Mouse (Mus musculus) thymus, adult 2 months (tissue): ENCODE measurements around the gene Cep104. TPM values are rescaled to one million over a fixed set of nuclear protein-coding genes. Genes with fewer than 3 reads are reported as not detected.

Experiments used
- DNase-seq: peaks from one replicate; pipeline ENCODE4 v3.0.0; 2021
- H3K27ac ChIP-seq: fragments of 200-500 bp; 2 replicates; pipeline ENCODE4 v1.5.1; 2012; ENCODE audit warnings: low read length, control low read depth; ENCODE audit not compliant: control insufficient read depth, insufficient read depth
- H3K27me3 ChIP-seq: fragments of 200-500 bp; 2 replicates; pipeline ENCODE4 v1.6.1; 2012; ENCODE audit warnings: mild to moderate bottlenecking, low read length, moderate library complexity, mixed read lengths; ENCODE audit not compliant: control insufficient read depth, insufficient read depth
- H3K36me3 ChIP-seq: fragments of 200-500 bp; 2 replicates; pipeline ENCODE4 v1.6.1; 2012; ENCODE audit warnings: mild to moderate bottlenecking, low read length, moderate library complexity; ENCODE audit not compliant: control insufficient read depth, insufficient read depth
- H3K4me1 ChIP-seq: fragments of 200-500 bp; replicated peaks from 2 replicates; pipeline ENCODE4 v1.6.1; 2012; ENCODE audit warnings: low read length; ENCODE audit not compliant: control insufficient read depth, insufficient read depth
- H3K4me3 ChIP-seq: fragments of 200-500 bp; 2 replicates; pipeline ENCODE4 v1.5.1; 2012; ENCODE audit warnings: mild to moderate bottlenecking, low read length, control low read depth, moderate library complexity; ENCODE audit not compliant: control insufficient read depth, insufficient read depth
- CTCF ChIP-seq: fragments of 200-500 bp; IDR thresholded peaks from 2 replicates; pipeline ENCODE4 v1.5.1; 2012; ENCODE audit warnings: mild to moderate bottlenecking, control low read depth, low read length, moderate library complexity, borderline replicate concordance; ENCODE audit not compliant: control insufficient read depth, poor library complexity, insufficient read depth; ENCODE audit errors: extremely low read depth
- POLR2A ChIP-seq: fragments of 200-500 bp; IDR thresholded peaks from 2 replicates; pipeline ENCODE4 v1.6.1; 2012; ENCODE audit warnings: mild to moderate bottlenecking, low read length, control low read depth, moderate library complexity; ENCODE audit not compliant: control insufficient read depth, poor library complexity, insufficient read depth; ENCODE audit errors: extremely low read depth
- WGBS: fragments of 180-500 bp; shearing (Covaris S2); methylation state at CpG from one replicate; pipeline ENCODE4 v1.1.7; 2018; 5-methylcytosine and 5-hydroxymethylcytosine counted together
- polyA plus RNA-seq: library from polyadenylated mRNA; depleted of rRNA; stranded (reverse); fragments of >200 nt; gene quantifications from 2 replicates; pipeline ENCODE4 v1.2.3, GENCODE M21; 2012

Gene Cep104
- polyA plus RNA-seq, 1 experiment = 24.5 TPM

GRCm38 (mm10) chr4:153979243-153979642 is 4.2 kb downstream of the Cep104 start:
- 23% methylated on average over 10 of the region's 10 CpGs for WGBS
- H3K4me1 ChIP-seq = peaks cover 6% of the 10 kb centered on the region
- no peaks in the 10 kb centered on the region for H3K27me3 ChIP-seq
- peaks cover 4% of the 10 kb centered on the region; the same call in 1 of the 2 replicates for H3K36me3 ChIP-seq
- TF ChIP-seq POLR2A (no peak), CTCF (no peak)
- H3K4me3 ChIP-seq = no peak overlapping the region
- H3K27ac ChIP-seq = no peak overlapping the region
- no peak for DNase-seq

DNA sequence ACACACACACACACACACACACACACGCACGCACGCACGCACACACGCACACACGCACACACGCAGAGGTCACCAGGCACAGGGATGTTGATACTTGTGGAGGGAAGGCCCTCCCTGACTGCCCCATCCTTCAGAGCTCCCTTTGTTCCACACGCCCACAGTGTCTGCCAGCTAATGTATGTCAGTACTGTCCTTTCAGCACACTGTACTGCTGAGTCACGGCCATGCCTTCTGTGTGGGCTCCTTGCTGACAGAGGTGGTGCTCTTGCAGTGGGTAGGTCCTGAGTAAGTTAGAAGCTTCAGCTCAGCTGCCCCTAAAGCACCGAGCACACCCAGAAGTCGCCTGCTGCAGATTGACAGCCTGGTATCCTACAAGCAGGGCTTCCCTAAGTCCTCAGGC is 5.5 kb downstream of the Cep104 start:
- peaks cover 4% of the 10 kb centered on the region for H3K4me1 ChIP-seq
- H3K27ac ChIP-seq = no peak overlapping the region
- no peak for DNase-seq
- TF ChIP-seq CTCF (no peak), POLR2A (no peak)
- no peak overlapping the region for H3K4me3 ChIP-seq
- peaks cover 12% of the 10 kb centered on the region for H3K36me3 ChIP-seq
- no peaks in the 10 kb centered on the region for H3K27me3 ChIP-seq
- 93% methylated on average over 11 of the region's 11 CpGs for WGBS

DNA sequence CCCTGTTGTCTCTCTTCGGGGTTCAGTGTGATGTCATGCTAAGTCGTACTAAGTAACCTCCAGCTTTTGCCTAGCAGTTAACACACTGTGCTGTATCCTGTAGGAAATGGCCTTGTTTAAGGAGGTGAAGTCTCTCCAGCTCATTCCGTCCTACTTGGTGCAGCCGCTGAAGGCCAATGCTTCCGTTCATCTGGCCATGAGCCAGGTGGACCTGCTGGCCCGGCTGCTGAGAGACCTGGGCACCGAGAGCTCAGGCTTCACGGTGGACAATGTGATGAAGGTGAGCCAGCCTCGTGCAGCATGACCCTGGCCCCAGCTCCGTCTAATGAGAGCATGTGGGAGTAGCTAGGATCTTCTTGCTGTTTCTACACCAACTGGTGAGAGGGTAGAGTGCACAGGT is 17.7 kb downstream of the Cep104 start:
- no peak overlapping the region for H3K4me3 ChIP-seq
- no peak for TF ChIP-seq POLR2A
- TF ChIP-seq CTCF = no peak
- no peak for DNase-seq
- H3K4me1 ChIP-seq = no peaks in the 10 kb centered on the region
- H3K36me3 ChIP-seq = peaks cover 42% of the 10 kb centered on the region
- 89% methylated on average over 10 of the region's 10 CpGs for WGBS
- no peak overlapping the region for H3K27ac ChIP-seq
- no peaks in the 10 kb centered on the region for H3K27me3 ChIP-seq

DNA sequence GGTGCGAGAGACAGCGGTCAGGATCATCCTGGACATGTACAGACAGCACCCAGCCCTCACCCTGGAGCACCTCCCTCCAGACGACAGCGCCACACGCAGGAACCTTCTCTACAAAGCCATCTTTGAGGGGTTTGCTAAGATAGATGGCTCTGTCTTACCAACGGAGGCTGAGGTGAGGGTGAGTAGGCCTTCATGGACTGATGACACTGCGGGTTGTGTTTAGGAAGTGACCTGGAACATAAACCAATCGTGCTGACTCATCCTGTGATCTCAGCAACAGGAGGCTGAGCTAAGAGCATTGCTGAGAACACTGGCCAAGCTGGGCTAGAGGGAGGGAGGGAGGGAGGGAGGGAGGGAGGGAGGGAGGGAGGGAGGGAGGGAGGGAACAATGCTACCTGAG is 18.5 kb downstream of the Cep104 start:
- Histone ChIP-seq H3K27ac (no peak overlapping the region), H3K27me3 (no peaks in the 10 kb centered on the region), H3K4me1 (no peaks in the 10 kb centered on the region), H3K4me3 (no peak overlapping the region), H3K36me3 (peaks cover 37% of the 10 kb centered on the region)
- WGBS = 93% methylated on average over 8 of the region's 8 CpGs
- no peak for TF ChIP-seq POLR2A
- TF ChIP-seq CTCF = no peak
- no peak for DNase-seq

DNA sequence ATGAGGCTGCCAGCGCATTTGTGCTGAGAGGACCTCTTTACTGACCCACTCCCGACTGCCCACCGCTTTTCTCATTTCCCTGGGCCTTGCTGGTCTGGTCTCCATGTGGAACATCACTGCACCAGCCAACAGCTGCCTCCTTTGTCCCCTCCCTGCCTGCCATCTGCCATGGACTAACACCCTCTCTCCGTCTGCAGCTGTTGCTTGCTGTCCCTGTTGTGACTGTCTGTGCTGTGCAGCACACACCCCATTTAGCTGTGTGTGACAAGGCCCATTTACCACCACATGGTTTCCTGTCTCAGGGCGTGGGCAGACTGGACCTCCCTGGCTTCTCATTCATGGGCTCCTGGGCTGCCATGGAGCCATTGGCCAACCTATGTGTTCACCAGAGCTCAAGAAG is 30.5 kb downstream of the Cep104 start:
- no peaks in the 10 kb centered on the region for H3K4me1 ChIP-seq
- no peak overlapping the region for H3K27ac ChIP-seq
- H3K27me3 ChIP-seq = no peaks in the 10 kb centered on the region
- TF ChIP-seq CTCF (no peak), POLR2A (no peak)
- DNase-seq = no peak
- no peak overlapping the region for H3K4me3 ChIP-seq
- H3K36me3 ChIP-seq = peaks cover 9% of the 10 kb centered on the region
- 97% methylated on average over 5 of the region's 5 CpGs for WGBS

DNA sequence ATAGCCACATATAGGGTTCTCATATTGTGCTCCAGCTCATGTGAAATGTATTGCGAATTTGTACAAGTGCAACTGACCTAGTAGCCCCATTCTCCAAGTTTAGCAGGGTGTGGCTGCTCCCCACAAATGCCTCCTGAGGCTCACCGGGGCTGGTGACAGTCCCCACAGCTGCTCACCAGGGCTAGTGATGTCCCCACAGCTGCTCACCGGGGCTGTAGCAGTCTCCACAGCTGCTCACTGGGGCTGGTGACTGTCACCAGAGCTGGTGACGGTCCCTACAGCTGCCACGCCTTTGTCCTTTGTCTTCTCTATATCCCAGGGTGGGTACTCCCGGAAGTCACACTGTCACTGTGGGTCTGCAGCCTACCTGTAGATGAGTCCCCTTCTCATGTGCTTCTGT is 31.3 kb downstream of the Cep104 start:
- H3K4me1 ChIP-seq = peaks cover 4% of the 10 kb centered on the region; the same call in 1 of the 2 replicates
- H3K27me3 ChIP-seq = no peaks in the 10 kb centered on the region
- no peak for DNase-seq
- H3K27ac ChIP-seq = no peak overlapping the region
- H3K4me3 ChIP-seq = no peak overlapping the region
- peaks cover 9% of the 10 kb centered on the region for H3K36me3 ChIP-seq
- WGBS = 98% methylated on average over 6 of the region's 6 CpGs
- TF ChIP-seq CTCF = no peak
- TF ChIP-seq POLR2A = no peak

DNA sequence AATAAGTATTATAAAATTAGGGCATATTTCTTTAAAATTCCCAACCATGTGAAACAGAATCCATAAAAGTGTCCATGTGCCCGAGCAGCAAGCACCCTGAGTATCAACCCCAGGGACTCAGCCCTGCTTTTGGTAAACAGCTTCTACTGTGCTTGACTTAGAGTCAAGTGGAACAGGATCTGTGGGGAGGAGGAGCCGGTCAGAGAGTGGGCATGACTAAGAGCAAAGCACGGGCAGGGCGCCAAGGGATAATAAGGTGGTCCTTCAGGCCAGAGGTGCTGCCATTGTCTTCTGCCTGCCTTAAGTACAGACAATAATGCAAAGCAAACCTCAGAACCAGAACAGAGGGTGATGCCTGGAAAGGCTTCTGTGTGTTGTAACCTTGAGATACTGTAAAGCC is 32.8 kb downstream of the Cep104 start:
- peaks cover 12% of the 10 kb centered on the region for H3K4me1 ChIP-seq

More for the DNA sequence above, 32.8 kb downstream of the Cep104 start:
- WGBS = 94% methylated on average over 4 of the region's 4 CpGs
- Histone ChIP-seq H3K27me3 (no peaks in the 10 kb centered on the region), H3K4me3 (no peak overlapping the region), H3K36me3 (0 out of 2 replicates have a peak, but pooled peaks cover 4% of the 10 kb centered on the region), H3K27ac (no peak overlapping the region)
- no peak for TF ChIP-seq POLR2A
- no peak for TF ChIP-seq CTCF
- DNase-seq = no peak
